Mouse (Mus musculus) heart, postnatal 10 days (tissue): ENCODE measurements around the gene Sufu. TPM values are rescaled to one million over a fixed set of nuclear protein-coding genes. Genes with fewer than 3 reads are reported as not detected.
A peak's percentile ranks its signal among the peaks of the same experiment; 100 is the strongest.

Experiments
- DNase-seq, 2 experiments: peaks; one replicate each; pipeline ENCODE4 v3.0.0; 2021
- intact Hi-C: fragments of 180-260 bp; cut with DNase I; formaldehyde crosslinking; loops from one replicate; pipeline ENCODE4 v1.15.1; 2025
- total RNA-seq, 2 experiments: library from RNA; stranded (reverse); gene quantifications; 2 replicates each; pipeline ENCODE4 v1.2.3; 2021

The Sufu gene
- total RNA-seq, 2 experiments from 2014 or later = 18.0 to 18.7 TPM

GRCm38 (mm10) chr19:46389872-46390271 lies 6.8 kb upstream of the Sufu start:
- DNase-seq = peak in 1 of 2 experiments; percentile 33
- intact Hi-C loops = no loop called here

GRCm38 (mm10) chr19:46392018-46392417 lies 4.7 kb upstream of the Sufu start:
- intact Hi-C loops = no loop called here
- DNase-seq = peak in 1 of 2 experiments; percentile 52

DNA sequence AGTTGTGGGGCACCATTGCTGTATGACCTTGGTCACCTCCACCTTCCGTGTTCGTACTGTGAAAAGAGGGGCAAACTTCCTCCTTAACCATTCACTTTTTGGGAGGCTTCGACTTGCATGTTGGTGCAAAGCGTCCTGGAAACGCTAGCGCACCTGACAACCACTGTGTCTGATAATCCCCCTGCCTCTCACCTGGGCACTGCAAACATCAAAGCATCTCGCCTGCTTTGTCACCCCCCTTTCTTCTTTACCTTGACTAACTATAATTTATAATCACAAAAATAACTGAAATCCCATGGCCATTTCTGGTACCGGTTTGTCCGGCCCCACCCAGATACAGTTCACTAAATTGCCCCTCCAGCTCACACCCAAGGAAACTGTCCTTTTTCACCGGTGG lies 2.0 kb upstream of the Sufu start:
- intact Hi-C loops = loop anchor here (2.0 kb wide), 1 partner anchor 24 kb away; no protein-coding TSS in a partner anchor
- no peak for DNase-seq

GRCm38 (mm10) chr19:46395109-46396009 lies 1.3 kb upstream of the Sufu start, which contains the start of gene Actr1a:
TSS of gene Actr1a (minus strand) at chr19:46395748.
- DNase-seq = peak; percentile 98
- intact Hi-C loops = loop anchor here (1.0 to 2.0 kb wide), 3 partner anchors 25 to 107 kb away; no protein-coding TSS in a partner anchor

DNA sequence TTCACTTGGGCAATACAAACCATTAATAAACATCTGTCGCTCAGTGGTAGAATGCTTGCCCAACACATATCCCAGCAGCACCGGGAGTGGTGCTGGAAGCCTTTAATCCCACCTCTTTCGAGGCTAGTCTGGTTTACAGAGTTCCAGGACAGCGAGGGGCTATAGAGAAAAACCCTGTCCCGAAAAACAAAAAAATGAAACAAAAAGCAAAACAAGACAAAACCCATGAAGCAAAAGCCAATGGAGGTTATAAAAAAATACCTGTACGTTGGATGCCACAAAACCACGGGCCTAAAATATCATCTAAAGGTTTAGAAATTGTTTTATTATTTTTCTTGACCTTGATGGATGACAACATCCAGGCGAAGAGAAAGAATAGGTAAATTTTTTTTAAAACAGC lies 587 bp upstream of the Sufu start:
- intact Hi-C loops = loop anchor here (1.0 to 2.0 kb wide), 2 partner anchors 48 to 107 kb away; no protein-coding TSS in a partner anchor
- no peak for DNase-seq

- DNase-seq = peak; percentile 33 to 35
- intact Hi-C loops = loop anchor here (2.0 kb wide), 1 partner anchor 105 kb away; no protein-coding TSS in a partner anchor
Observed at GRCm38 (mm10) chr19:46397436-46398001, 823 bp downstream of the Sufu start.

DNA sequence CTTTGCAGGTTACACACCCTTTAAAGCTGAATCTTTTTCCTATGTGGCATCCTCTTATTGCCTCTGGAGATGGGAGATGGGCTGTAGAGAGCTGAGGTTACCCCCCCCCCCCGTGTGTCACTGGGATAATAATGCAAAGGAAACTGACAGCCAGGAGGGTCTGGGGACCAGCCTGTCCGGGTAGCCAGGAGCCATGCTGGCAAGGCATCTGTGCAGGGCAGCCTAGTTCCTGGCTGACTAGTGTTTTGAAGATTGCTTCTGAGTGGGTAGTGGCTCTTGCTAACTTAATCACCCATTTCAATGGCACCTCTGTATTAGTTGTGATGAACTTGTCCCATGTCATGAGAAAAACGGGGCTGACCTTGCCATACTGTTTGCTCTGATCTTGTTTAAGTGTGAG lies 1.7 kb downstream of the Sufu start:
- intact Hi-C loops = no loop called here
- DNase-seq = no peak

GRCm38 (mm10) chr19:46399372-46399771 lies 2.7 kb downstream of the Sufu start:
- DNase-seq = no peak
- intact Hi-C loops = no loop called here

GRCm38 (mm10) chr19:46399886-46400285 lies 3.2 kb downstream of the Sufu start:
- intact Hi-C loops = loop anchor here (1.0 kb wide), 1 partner anchor 44 kb away; no protein-coding TSS in a partner anchor

GRCm38 (mm10) chr19:46400558-46400957 lies 3.9 kb downstream of the Sufu start:
- no peak for DNase-seq
- intact Hi-C loops = loop anchor here (1.0 kb wide), 1 partner anchor 44 kb away; no protein-coding TSS in a partner anchor

More at GRCm38 (mm10) chr19:46399886-46400285, 3.2 kb downstream of the Sufu start:
- DNase-seq = no peak

- no peak for DNase-seq
- intact Hi-C loops = no loop called here
Observed at GRCm38 (mm10) chr19:46404030-46404429, 7.3 kb downstream of the Sufu start.

GRCm38 (mm10) chr19:46406592-46407386 lies 10.1 kb downstream of the Sufu start:
- DNase-seq = no peak
- intact Hi-C loops = no loop called here

DNA sequence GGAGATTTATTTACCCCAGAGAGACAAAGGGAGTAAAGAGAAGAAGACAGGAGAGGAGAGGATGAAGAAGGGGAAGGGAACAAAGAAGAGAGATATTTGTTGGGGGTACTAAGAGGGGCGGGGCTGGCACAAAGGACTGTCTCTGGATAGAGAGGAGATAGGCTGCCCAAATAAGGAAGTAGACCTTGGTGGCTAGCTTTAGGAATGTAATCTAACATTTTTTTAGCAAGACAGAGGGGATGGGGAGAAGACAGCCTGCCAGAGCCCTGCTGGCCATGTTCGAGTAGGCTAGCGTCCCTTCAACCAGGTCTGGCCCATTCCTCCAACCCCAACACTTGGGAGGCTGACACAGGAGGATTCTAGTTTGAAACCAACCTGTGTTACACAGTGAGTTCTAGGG lies 12.8 kb downstream of the Sufu start:
- DNase-seq = no peak
- intact Hi-C loops = no loop called here

DNA sequence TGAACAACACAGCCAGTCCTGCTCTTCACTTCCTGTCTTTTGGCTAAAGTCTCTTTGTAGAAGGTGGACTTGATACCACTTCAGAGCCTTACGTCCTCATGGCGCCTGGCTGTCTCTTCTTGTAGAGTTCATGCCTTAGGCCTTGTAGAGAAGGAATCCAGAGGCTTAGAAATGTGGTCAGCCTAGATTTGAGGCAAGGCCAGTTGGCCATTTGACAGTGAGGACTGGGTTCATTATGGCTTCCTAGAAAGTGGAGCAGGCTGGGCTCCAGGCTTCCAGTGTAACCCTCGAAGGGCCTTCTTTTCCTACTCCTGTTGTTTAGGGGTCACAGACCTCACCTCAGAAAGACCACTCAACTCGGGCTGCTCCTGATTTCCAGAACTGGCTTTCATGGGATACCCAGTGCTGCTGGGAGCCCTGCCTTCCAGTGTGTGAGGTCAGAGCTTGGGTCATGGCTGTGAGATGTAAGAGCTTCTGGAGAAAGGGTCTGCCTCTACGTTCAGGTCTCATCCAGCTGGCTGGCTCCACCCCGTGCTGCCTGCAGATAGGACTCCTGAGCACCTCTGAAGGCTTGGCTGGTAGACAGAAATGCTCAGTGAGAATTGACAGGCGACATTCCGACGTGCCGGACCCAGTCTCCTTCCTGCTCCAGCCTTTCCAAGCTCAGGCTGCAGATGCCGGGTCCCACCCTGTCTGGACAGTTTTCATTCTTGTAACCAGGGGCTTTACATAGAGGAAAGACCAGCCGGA lies 15.5 kb downstream of the Sufu start:
- intact Hi-C loops = no loop called here
- DNase-seq = peak; percentile 39 to 45

DNA sequence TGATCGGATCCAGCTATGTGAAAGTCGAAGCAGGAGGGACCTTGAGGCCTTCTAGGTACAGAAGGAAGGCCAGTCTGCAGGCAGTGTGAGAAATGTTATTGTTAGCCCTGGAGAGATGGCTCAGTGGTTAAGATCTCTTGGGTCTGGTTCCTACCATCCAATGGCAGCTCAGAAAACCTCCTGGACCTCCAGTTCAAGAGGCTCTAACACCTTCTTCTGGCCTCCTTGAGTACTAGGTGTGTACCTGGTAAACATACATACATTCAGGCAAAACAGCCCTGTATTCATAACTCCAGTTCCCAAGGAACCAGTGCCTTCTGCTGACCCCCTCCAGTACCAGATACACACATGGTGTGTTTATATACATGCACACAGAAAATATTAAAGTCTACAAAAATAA lies 17.3 kb downstream of the Sufu start:
- intact Hi-C loops = no loop called here

DNA sequence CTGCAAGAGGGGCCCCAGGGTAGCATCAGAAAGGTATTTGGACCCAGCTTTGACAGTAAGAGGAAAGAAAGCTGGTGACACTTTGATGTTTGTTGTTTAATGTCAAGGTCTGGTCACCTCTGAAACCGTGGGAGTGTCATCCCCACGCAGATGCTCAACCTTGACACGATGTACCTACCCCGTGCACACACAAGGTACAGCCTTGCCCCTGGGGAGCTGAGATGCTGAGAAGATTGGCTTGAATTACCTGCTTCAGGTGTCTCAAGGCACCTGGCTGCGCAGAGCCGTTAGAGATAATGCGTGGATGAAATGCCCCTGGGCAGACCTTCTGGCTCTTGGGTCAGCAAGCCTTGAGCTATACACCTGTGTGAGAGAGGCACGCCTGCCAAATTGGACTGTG lies 17.8 kb downstream of the Sufu start:
- intact Hi-C loops = no loop called here
- DNase-seq = no peak

More for the DNA sequence above, 17.3 kb downstream of the Sufu start:
- no peak for DNase-seq

GRCm38 (mm10) chr19:46416276-46416675 lies 19.6 kb downstream of the Sufu start:
- intact Hi-C loops = no loop called here
- DNase-seq = peak; percentile 40 to 59

DNA sequence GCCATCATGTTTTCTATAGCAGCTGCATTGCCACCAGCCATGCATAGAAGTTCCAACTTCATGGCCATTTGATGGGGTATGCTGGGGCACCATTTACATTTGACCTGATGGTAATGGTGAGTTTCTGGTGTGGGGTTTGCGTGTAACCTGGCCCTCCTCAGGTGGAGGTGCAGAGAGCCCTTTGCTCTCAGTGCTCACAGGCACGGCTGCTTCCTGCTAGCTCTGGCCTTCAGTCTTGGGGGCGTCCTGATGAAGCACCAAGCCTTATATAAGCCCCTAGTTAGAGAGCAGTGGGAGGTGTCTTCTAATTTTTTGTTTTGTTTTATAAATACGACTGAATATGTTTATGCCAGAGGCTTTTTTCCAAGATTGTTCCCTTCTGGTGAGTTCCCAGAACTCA lies 21.4 kb downstream of the Sufu start:
- intact Hi-C loops = no loop called here
- DNase-seq = no peak

GRCm38 (mm10) chr19:46420410-46420809 lies 23.7 kb downstream of the Sufu start:
- intact Hi-C loops = no loop called here
- no peak for DNase-seq
